ENCODE assay signal across 30 mouse cellular contexts in the genomic region with DNA sequence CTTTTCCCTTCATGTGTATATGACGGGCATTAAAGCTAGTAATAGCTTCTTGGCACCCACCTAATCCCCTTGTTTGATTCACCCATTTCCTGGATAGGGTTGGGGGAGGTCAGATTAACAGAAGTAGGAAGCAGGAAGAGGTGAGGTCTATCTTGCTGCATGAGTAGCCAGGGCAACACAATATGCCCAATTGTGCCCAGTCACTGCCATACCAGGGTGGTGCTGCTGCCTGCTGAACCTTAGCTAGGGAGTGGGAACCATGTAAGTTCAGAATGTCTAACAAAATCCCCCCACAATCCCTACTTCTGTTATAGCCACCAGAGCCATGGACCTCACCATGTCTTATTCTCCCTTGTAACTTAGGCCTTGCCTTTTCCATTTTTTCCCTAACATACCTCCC.
DNase-seq lines count a peak whose midpoint lies in the region; ATAC-seq and TF ChIP-seq lines count a peak whose summit lies in the region.
"Had no signal": no experiment of that assay in that cellular context is flagged by ENCODE, and none has a peak within 500 bp of the region (broad histone marks: within the 10 kb centered on the region; RNA-seq: fewer than 3 reads in every experiment).

No protein-coding gene starts in this region.

- peak overlapping the region; percentile 20; the same call in 1 of the 2 replicates for H3K4me3 ChIP-seq in testis, adult 2 months (ENCODE audit: control insufficient read depth, low read depth, low read length)
- H3K4me3 ChIP-seq in neural tube, embryonic 15.5 days (replicated peaks), result no peak overlapping the region
- H3K4me3 ChIP-seq: embryonic facial prominence, embryonic 12.5 days; embryonic facial prominence, embryonic 15.5 days; erythroblast, embryonic 14.5 days; forebrain, embryonic 10.5 days; forebrain, embryonic 13.5 days; heart, embryonic 12.5 days; heart, embryonic 15.5 days; hindbrain, embryonic 10.5 days; hindbrain, embryonic 13.5 days had no signal

- no peak overlapping the region for H3K9ac ChIP-seq in neural tube, embryonic 15.5 days (replicated peaks)
- H3K9ac ChIP-seq: embryonic facial prominence, embryonic 12.5 days; embryonic facial prominence, embryonic 15.5 days; forebrain, embryonic 13.5 days; heart, embryonic 12.5 days; heart, embryonic 15.5 days; hindbrain, embryonic 13.5 days had no signal

- 93% methylated on average over 1 of the region's 1 CpGs for WGBS in neural tube, embryonic 15.5 days

- H3K27ac ChIP-seq in testis, adult 2 months (ENCODE audit: control insufficient read depth, insufficient read depth, low read depth, low read length), result no peak overlapping the region
- no peak overlapping the region for H3K27ac ChIP-seq in neural tube, embryonic 15.5 days (replicated peaks)
- H3K27ac ChIP-seq: embryonic facial prominence, embryonic 12.5 days; embryonic facial prominence, embryonic 15.5 days; forebrain, embryonic 10.5 days; forebrain, embryonic 13.5 days; heart, embryonic 15.5 days; hindbrain, embryonic 10.5 days; hindbrain, embryonic 13.5 days had no signal

- H3K4me1 ChIP-seq in testis, adult 2 months (ENCODE audit: control insufficient read depth, insufficient read depth, low read length), result no peaks in the 10 kb centered on the region
- no peaks in the 10 kb centered on the region for H3K4me1 ChIP-seq in neural tube, embryonic 15.5 days
- H3K4me1 ChIP-seq: embryonic facial prominence, embryonic 15.5 days; heart, embryonic 12.5 days; heart, embryonic 15.5 days had no signal

- no peak for TF ChIP-seq POLR2A in testis, adult 2 months (IDR thresholded peaks at IDR 0.05; ENCODE audit: control insufficient read depth, low read depth, low read length)

- no peak overlapping the region for H3K4me2 ChIP-seq in neural tube, embryonic 15.5 days
- H3K4me2 ChIP-seq: embryonic facial prominence, embryonic 12.5 days; embryonic facial prominence, embryonic 15.5 days; forebrain, embryonic 13.5 days; heart, embryonic 12.5 days; heart, embryonic 15.5 days; hindbrain, embryonic 13.5 days had no signal

- H3K9me3 ChIP-seq in neural tube, embryonic 15.5 days (replicated peaks), result no peaks in the 10 kb centered on the region
- H3K9me3 ChIP-seq: embryonic facial prominence, embryonic 12.5 days; embryonic facial prominence, embryonic 15.5 days; forebrain, embryonic 10.5 days; forebrain, embryonic 13.5 days; heart, embryonic 12.5 days; heart, embryonic 15.5 days; hindbrain, embryonic 10.5 days; hindbrain, embryonic 13.5 days had no signal

- intact Hi-C loops in heart, postnatal 10 days (cut with DNase I), result no loop called here

- DNase-seq in testis, postnatal 14 days (ENCODE audit: low spot score), result no peak
- peak; percentile 10 for DNase-seq in induced T-regulatory cell, adult 2 months (ENCODE audit: low read depth)
- DNase-seq in thymus, postnatal 0 days (ENCODE audit: low spot score), result no peak
- no peak for DNase-seq in heart, postnatal 10 days
- DNase-seq: adrenal gland, adult 8-10 months; adrenal gland, postnatal 25 days; cerebellum, adult 11-12 months; cerebellum, adult 9-10 months; cerebellum, postnatal 14 days; gastrocnemius, postnatal 10 days; gastrocnemius, postnatal 36 days; heart, adult 18-20 months; heart, postnatal 14 days had no signal

- 0 out of 2 replicates have a peak, but pooled peaks have one; percentile 49 for ATAC-seq in erythroblast, adult 5-6 weeks (replicated peaks; ENCODE audit: low FRiP score, poor library complexity, severe bottlenecking)
- 0 out of 2 replicates have a peak, but pooled peaks have one; percentile 45 for ATAC-seq in megakaryocyte-erythroid progenitor cell, adult 5-6 weeks (replicated peaks; ENCODE audit: low FRiP score, low TSS enrichment, poor library complexity, severe bottlenecking)
- ATAC-seq in neural tube, embryonic 15.5 days (ENCODE audit: low FRiP score), result no peak
- ATAC-seq: activated CD4-positive, CD25-positive, alpha-beta regulatory T cell, adult 4 months; forebrain, embryonic 13.5 days; forebrain, embryonic 16.5 days; hindbrain, embryonic 16.5 days; inflammation-experienced regulatory T-cells, adult 6 months had no signal

- no peaks in the 10 kb centered on the region for H3K27me3 ChIP-seq in testis, adult 2 months (ENCODE audit: control insufficient read depth, insufficient read depth, low read length)
- no peaks in the 10 kb centered on the region for H3K27me3 ChIP-seq in neural tube, embryonic 15.5 days (replicated peaks)
- H3K27me3 ChIP-seq: embryonic facial prominence, embryonic 12.5 days; embryonic facial prominence, embryonic 15.5 days; forebrain, embryonic 13.5 days; heart, embryonic 12.5 days; heart, embryonic 15.5 days; hindbrain, embryonic 13.5 days had no signal

- no peak for TF ChIP-seq CTCF in testis, adult 2 months (IDR thresholded peaks at IDR 0.05; ENCODE audit: control insufficient read depth, insufficient read depth, insufficient replicate concordance, low read depth, low read length)

- no peaks in the 10 kb centered on the region for H3K36me3 ChIP-seq in testis, adult 2 months (ENCODE audit: control insufficient read depth, insufficient read depth, low read length)
- H3K36me3 ChIP-seq in neural tube, embryonic 15.5 days, result no peaks in the 10 kb centered on the region
- H3K36me3 ChIP-seq: embryonic facial prominence, embryonic 12.5 days; embryonic facial prominence, embryonic 15.5 days; forebrain, embryonic 10.5 days; heart, embryonic 12.5 days; heart, embryonic 15.5 days; hindbrain, embryonic 10.5 days; hindbrain, embryonic 13.5 days had no signal
